Mouse (Mus musculus): ENCODE results near the gene Mis18bp1. TPM values are rescaled to one million over a fixed set of nuclear protein-coding genes. Genes with fewer than 3 reads are reported as not detected.

Gene Mis18bp1
- polyA plus RNA-seq, 1 experiment from 2014 or later = 61.7 TPM

Other genes starting within 250 kb of the Mis18bp1 start
- gene Klhl28, start 207.1 kb downstream of the Mis18bp1 start, polyA plus RNA-seq (2014; fragmentation: Nextera tagmentation; extraction: Ambion mirVana) = 18.2 TPM in 2 replicates
- gene Togaram1, start 206.8 kb downstream of the Mis18bp1 start, polyA plus RNA-seq (2014; fragmentation: Nextera tagmentation; extraction: Ambion mirVana) = 39.0 and 44.9 TPM in 2 replicates
- gene Prpf39, start 136.3 kb downstream of the Mis18bp1 start, polyA plus RNA-seq (2014; fragmentation: Nextera tagmentation; extraction: Ambion mirVana) = 71.8 and 73.1 TPM in 2 replicates
- 355 and 374 TPM in 2 replicates for gene Fkbp3, start 98.6 kb downstream of the Mis18bp1 start, polyA plus RNA-seq (2014; fragmentation: Nextera tagmentation; extraction: Ambion mirVana)
- gene Fancm, start 97.0 kb downstream of the Mis18bp1 start, polyA plus RNA-seq (2014; fragmentation: Nextera tagmentation; extraction: Ambion mirVana) = 9.3 and 13.5 TPM in 2 replicates
- not detected in 2 replicates for gene Wdr20rt, start 52.9 kb upstream of the Mis18bp1 start, polyA plus RNA-seq (2014; fragmentation: Nextera tagmentation; extraction: Ambion mirVana)